13 mouse cellular contexts compared by ENCODE assay signal in genomic region chr5:134226946-134227345, GRCm38 (mm10). TPM values are rescaled to one million over a fixed set of nuclear protein-coding genes. Genes with fewer than 3 reads are reported as not detected.
DNase-seq lines count a peak whose midpoint lies in the region; ATAC-seq and TF ChIP-seq lines count a peak whose summit lies in the region.
"Had no signal": no experiment of that assay in that cellular context is flagged by ENCODE, and none has a peak within 500 bp of the region (broad histone marks: within the 10 kb centered on the region; RNA-seq: fewer than 3 reads in every experiment).

No protein-coding gene starts in this region.

- TF ChIP-seq POLR2A in bone marrow, adult 2 months (IDR thresholded peaks at IDR 0.05; ENCODE audit: borderline replicate concordance, control insufficient read depth, low read depth, low read length) = no peak

- H3K4me2 ChIP-seq in liver, embryonic 16.5 days (ENCODE audit: low read depth, low read length) = peak overlapping the region; percentile 8; the same call in 1 of the 2 replicates
- no peak overlapping the region for H3K4me2 ChIP-seq in liver, embryonic 12.5 days
- H3K4me2 ChIP-seq in intestine, embryonic 15.5 days (replicated peaks) = no peak overlapping the region
- H3K4me2 ChIP-seq: forebrain, embryonic 15.5 days had no signal

- intact Hi-C loops in gastrocnemius, adult 2 months (cut with DNase I) = loop anchor here (5.0 kb wide), 1 partner anchor 115 kb away; no protein-coding TSS in a partner anchor

- H3K4me3 ChIP-seq in gastrocnemius, adult 2 months = peak overlapping the region; percentile 28; the same call in 1 of the 2 replicates
- H3K4me3 ChIP-seq in liver, embryonic 16.5 days (ENCODE audit: low read depth, low read length) = peak overlapping the region; percentile 47
- H3K4me3 ChIP-seq in liver, embryonic 12.5 days = no peak overlapping the region
- peak overlapping the region; percentile 62 for H3K4me3 ChIP-seq in bone marrow, adult 2 months (replicated peaks; ENCODE audit: control insufficient read depth, low read depth, low read length)
- H3K4me3 ChIP-seq in macrophage (ENCODE audit: inconsistent target) = peak overlapping the region; percentile 78; the same call in 1 of the 2 replicates
- H3K4me3 ChIP-seq in intestine, embryonic 15.5 days (replicated peaks) = no peak overlapping the region
- H3K4me3 ChIP-seq: forebrain, embryonic 15.5 days had no signal

- WGBS in liver, embryonic 16.5 days (ENCODE audit: insufficient replicate concordance) = 59% methylated on average over 12 of the region's 12 CpGs
- WGBS in liver, embryonic 12.5 days (ENCODE audit: insufficient replicate concordance) = 63% methylated on average over 12 of the region's 12 CpGs
- WGBS in bone marrow, adult 2 months = 62% methylated on average over 12 of the region's 12 CpGs
- 79% methylated on average over 12 of the region's 12 CpGs for WGBS in macrophage (ENCODE audit: missing documents)
- 59% methylated on average over 12 of the region's 12 CpGs for WGBS in intestine, embryonic 15.5 days

- peak; percentile 47 for DNase-seq in gastrocnemius, adult 2 months
- no peak for DNase-seq in gastrocnemius, postnatal 10 days
- DNase-seq in frontal cortex, postnatal 10 days (ENCODE audit: low spot score in 2 of 2) = no peak
- DNase-seq: cerebellum, adult 2 months; gastrocnemius, postnatal 25 days; thymus, adult 18-20 months had no signal

- peak overlapping the region; percentile 24; the same call in 1 of the 2 replicates for H3K9ac ChIP-seq in liver, embryonic 16.5 days (ENCODE audit: low read depth, low read length)
- no peak overlapping the region for H3K9ac ChIP-seq in liver, embryonic 12.5 days
- H3K9ac ChIP-seq in intestine, embryonic 15.5 days = no peak overlapping the region
- H3K9ac ChIP-seq: forebrain, embryonic 15.5 days; liver, embryonic 14.5 days had no signal

- H3K36me3 ChIP-seq in liver, embryonic 16.5 days (ENCODE audit: control insufficient read depth, insufficient read depth) = no peaks in the 10 kb centered on the region
- no peaks in the 10 kb centered on the region for H3K36me3 ChIP-seq in liver, embryonic 12.5 days
- H3K36me3 ChIP-seq in macrophage (ENCODE audit: inconsistent target) = peaks cover 54% of the 10 kb centered on the region
- H3K36me3 ChIP-seq in intestine, embryonic 15.5 days = no peaks in the 10 kb centered on the region
- H3K36me3 ChIP-seq: forebrain, embryonic 15.5 days had no signal

- no peaks in the 10 kb centered on the region for H3K9me3 ChIP-seq in liver, embryonic 16.5 days (replicated peaks; ENCODE audit: control insufficient read depth, low read length)
- no peaks in the 10 kb centered on the region for H3K9me3 ChIP-seq in liver, embryonic 12.5 days (replicated peaks)
- H3K9me3 ChIP-seq in intestine, embryonic 15.5 days = no peaks in the 10 kb centered on the region
- H3K9me3 ChIP-seq: forebrain, embryonic 15.5 days had no signal

- H3K27me3 ChIP-seq in liver, embryonic 16.5 days (ENCODE audit: control insufficient read depth, insufficient read depth, low read depth, low read length) = peaks cover 4% of the 10 kb centered on the region
- H3K27me3 ChIP-seq in liver, embryonic 12.5 days (replicated peaks) = peaks cover 18% of the 10 kb centered on the region
- H3K27me3 ChIP-seq in intestine, embryonic 15.5 days (replicated peaks) = no peaks in the 10 kb centered on the region; the same call in 1 of the 2 replicates

- H3K4me1 ChIP-seq in liver, embryonic 16.5 days (ENCODE audit: control insufficient read depth, low read depth, low read length) = peaks cover 3% of the 10 kb centered on the region
- peaks cover 35% of the 10 kb centered on the region for H3K4me1 ChIP-seq in liver, embryonic 12.5 days
- peaks cover 6% of the 10 kb centered on the region for H3K4me1 ChIP-seq in bone marrow, adult 2 months (ENCODE audit: control insufficient read depth, insufficient read depth, low read length)
- H3K4me1 ChIP-seq in intestine, embryonic 15.5 days (replicated peaks) = peaks cover 6% of the 10 kb centered on the region; the same call in 1 of the 2 replicates

- no peak for TF ChIP-seq CTCF in gastrocnemius, adult 2 months (IDR thresholded peaks at IDR 0.05)
- no peak for TF ChIP-seq CTCF in bone marrow, adult 2 months (IDR thresholded peaks at IDR 0.05; ENCODE audit: control insufficient read depth, insufficient read depth, low read length)

- H3K79me2 ChIP-seq in macrophage (ENCODE audit: inconsistent target) = peaks cover 60% of the 10 kb centered on the region

- no peak overlapping the region for H3K27ac ChIP-seq in gastrocnemius, adult 2 months
- no peak overlapping the region for H3K27ac ChIP-seq in liver, embryonic 16.5 days (ENCODE audit: low read length)
- H3K27ac ChIP-seq in liver, embryonic 12.5 days = no peak overlapping the region
- peak overlapping the region; percentile 42 for H3K27ac ChIP-seq in bone marrow, adult 2 months (ENCODE audit: control insufficient read depth, insufficient read depth, low read depth, low read length, poor library complexity)
- no peak overlapping the region for H3K27ac ChIP-seq in macrophage
- no peak overlapping the region for H3K27ac ChIP-seq in intestine, embryonic 15.5 days
- H3K27ac ChIP-seq: forebrain, embryonic 15.5 days; liver, embryonic 14.5 days had no signal

- no peak for ATAC-seq in liver, embryonic 16.5 days (ENCODE audit: low read depth)
- no peak for ATAC-seq in liver, embryonic 12.5 days
- no peak for ATAC-seq in intestine, embryonic 15.5 days
- ATAC-seq: forebrain, embryonic 15.5 days had no signal

RNA-seq across cellular contexts. Expression of gene Ncf1, which starts 2.5 kb away (rescaled TPM):
- 1 to 10 TPM; 1.0 to 3.8 TPM for total RNA-seq in gastrocnemius, adult 2 months (2021)
- 1 to 10 TPM; 3.4 to 4.7 TPM for total RNA-seq in gastrocnemius, postnatal 10 days (2021)
- 25.1 and 26.5 TPM in 2 replicates for polyA plus RNA-seq in liver, embryonic 16.5 days (2015; fragmentation: Nextera tagmentation; extraction: Ambion mirVana)
- 8.4 and 9.2 TPM in 2 replicates for polyA plus RNA-seq in liver, embryonic 12.5 days (2016; fragmentation: Nextera tagmentation; extraction: Ambion mirVana)
- polyA plus RNA-seq in bone marrow, adult 2 months (2011; ENCODE audit: insufficient read depth, insufficient read length, low replicate concordance, missing spikeins) = 78.6 and 222 TPM in 2 replicates
- total RNA-seq in macrophage (2018; cell fraction: chromatin; rRNA removed) = 1,000 to 10,000 TPM in 10 of 26 experiments, 100 to 1,000 TPM in 16; 205 to 1,849 (median 728) TPM
- 100 to 1,000 TPM; 217 to 634 (median 404) TPM for total RNA-seq in macrophage (2018; cell fraction: cytosol; rRNA removed)
- 1,000 to 10,000 TPM in 6 of 26 experiments, 100 to 1,000 TPM in 20; 220 to 1,391 (median 770) TPM for total RNA-seq in macrophage (2018; cell fraction: nucleus; rRNA removed)
- 181 to 249 TPM (median 202 TPM) in 3 replicates for polyA plus RNA-seq in macrophage (2018)
- polyA plus RNA-seq in intestine, embryonic 15.5 days (2015; fragmentation: Nextera tagmentation; extraction: Ambion mirVana) = 4.2 and 6.0 TPM in 2 replicates

RNA-seq across cellular contexts. Expression of gene Gtf2ird2, which starts 43.1 kb away (rescaled TPM):
- 1 to 10 TPM; 6.1 to 6.4 TPM for total RNA-seq in gastrocnemius, adult 2 months (2021)
- total RNA-seq in gastrocnemius, postnatal 10 days (2021) = 1 to 10 TPM; 6.1 to 7.2 TPM
- polyA plus RNA-seq in liver, embryonic 16.5 days (2015; fragmentation: Nextera tagmentation; extraction: Ambion mirVana) = 1.8 and 1.9 TPM in 2 replicates
- polyA plus RNA-seq in liver, embryonic 12.5 days (2016; fragmentation: Nextera tagmentation; extraction: Ambion mirVana) = 2.4 and 3.2 TPM in 2 replicates
- 3.0 and 5.5 TPM in 2 replicates for polyA plus RNA-seq in bone marrow, adult 2 months (2011; ENCODE audit: insufficient read depth, insufficient read length, low replicate concordance, missing spikeins)
- 10 to 100 TPM in 16 of 26 experiments, 1 to 10 TPM in 10; 2.4 to 32.4 (median 13.8) TPM for total RNA-seq in macrophage (2018; cell fraction: chromatin; rRNA removed)
- total RNA-seq in macrophage (2018; cell fraction: cytosol; rRNA removed) = 1 to 10 TPM; 1.3 to 4.5 (median 3.0) TPM
- total RNA-seq in macrophage (2018; cell fraction: nucleus; rRNA removed) = 10 to 100 TPM in 12 of 26 experiments, 1 to 10 TPM in 14; 3.4 to 38.2 (median 9.7) TPM
- polyA plus RNA-seq in macrophage (2018) = 3.5 to 3.9 TPM (median 3.6 TPM) in 3 replicates
- polyA plus RNA-seq in intestine, embryonic 15.5 days (2015; fragmentation: Nextera tagmentation; extraction: Ambion mirVana) = 8.1 and 8.3 TPM in 2 replicates

RNA-seq across cellular contexts. Expression of gene Rcc1l, which starts 50.4 kb away (rescaled TPM):
- total RNA-seq in gastrocnemius, adult 2 months (2021) = 10 to 100 TPM; 24.1 to 25.1 TPM
- 10 to 100 TPM; 17.2 to 17.4 TPM for total RNA-seq in gastrocnemius, postnatal 10 days (2021)
- 10.0 and 10.6 TPM in 2 replicates for polyA plus RNA-seq in liver, embryonic 16.5 days (2015; fragmentation: Nextera tagmentation; extraction: Ambion mirVana)
- polyA plus RNA-seq in liver, embryonic 12.5 days (2016; fragmentation: Nextera tagmentation; extraction: Ambion mirVana) = 28.6 and 33.5 TPM in 2 replicates
- polyA plus RNA-seq in bone marrow, adult 2 months (2011; ENCODE audit: insufficient read depth, insufficient read length, low replicate concordance, missing spikeins) = 10.4 and 12.5 TPM in 2 replicates
- total RNA-seq in macrophage (2018; cell fraction: chromatin; rRNA removed) = 10 to 100 TPM in 25 of 26 experiments, 1 to 10 TPM in 1; 9.0 to 36.1 (median 22.6) TPM
- 1 to 10 TPM; 3.8 to 9.3 (median 7.0) TPM for total RNA-seq in macrophage (2018; cell fraction: cytosol; rRNA removed)
- total RNA-seq in macrophage (2018; cell fraction: nucleus; rRNA removed) = 10 to 100 TPM in 18 of 26 experiments, 1 to 10 TPM in 8; 5.4 to 23.2 (median 12.1) TPM
- 3.1 to 12.7 TPM (median 6.8 TPM) in 3 replicates for polyA plus RNA-seq in macrophage (2018)
- 33.1 and 34.6 TPM in 2 replicates for polyA plus RNA-seq in intestine, embryonic 15.5 days (2015; fragmentation: Nextera tagmentation; extraction: Ambion mirVana)

Comparison
In these comparisons a context has a peak if more than half of its experiments do, and no peak if none do; other contexts are left out.
1. H3K4me3 ChIP-seq: peak in gastrocnemius, adult 2 months (single experiment), liver, embryonic 16.5 days (single experiment), bone marrow, adult 2 months (single experiment) and macrophage (single experiment); none in liver, embryonic 12.5 days (single experiment) and intestine, embryonic 15.5 days (single experiment).